Mouse (Mus musculus): ENCODE measurements around the gene Krt34.

GRCm38 (mm10) chr11:100021438-100021837 lies 19.9 kb downstream of the Krt34 start:
- TF ChIP-seq CTCF (conservative IDR thresholded peaks at IDR 0.05 in 1 of 2, IDR thresholded peaks at IDR 0.05 in 1 of 2; ENCODE audit: low read depth in 2 of 2, low read length in 2 of 2) (no peak), POLR2A (IDR thresholded peaks at IDR 0.05; ENCODE audit: low read depth, low read length) (no peak)

Measured in CH12.LX (cell line).